Mouse (Mus musculus) thymus, adult 2 months (tissue): ENCODE data around the gene Lhfp.

Experiments used
- CTCF ChIP-seq: fragments of 200-500 bp; IDR thresholded peaks from 2 replicates; pipeline ENCODE4 v1.5.1; 2012; ENCODE audit warnings: mild to moderate bottlenecking, control low read depth, low read length, moderate library complexity, borderline replicate concordance; ENCODE audit not compliant: control insufficient read depth, poor library complexity, insufficient read depth; ENCODE audit errors: extremely low read depth
- POLR2A ChIP-seq: fragments of 200-500 bp; IDR thresholded peaks from 2 replicates; pipeline ENCODE4 v1.6.1; 2012; ENCODE audit warnings: mild to moderate bottlenecking, low read length, control low read depth, moderate library complexity; ENCODE audit not compliant: control insufficient read depth, poor library complexity, insufficient read depth; ENCODE audit errors: extremely low read depth

- TF ChIP-seq CTCF = no peak
- TF ChIP-seq POLR2A = no peak
These were observed 267.3 kb downstream of the Lhfp start for GRCm38 (mm10) chr3:53308649-53309048.
